Mouse (Mus musculus) lung, adult 18-20 months (tissue): Measurements from ENCODE around the gene S1pr5.
"Not testable (repeated sequence)": the region's sequence is repeated elsewhere in the genome, so short reads cannot be mapped to it uniquely, and the experiment has no call there.

ENCODE experiments used
- DNase-seq, 2 experiments: peaks; one replicate each; pipeline ENCODE4 v3.0.0; 2022; ENCODE audit warnings: mixed read lengths in 2 of 2

The S1pr5 gene

GRCm38 (mm10) chr9:21235341-21235740 lies 12.9 kb downstream of the S1pr5 start:
- DNase-seq: peak in 1 of 2 experiments; percentile 24

DNA sequence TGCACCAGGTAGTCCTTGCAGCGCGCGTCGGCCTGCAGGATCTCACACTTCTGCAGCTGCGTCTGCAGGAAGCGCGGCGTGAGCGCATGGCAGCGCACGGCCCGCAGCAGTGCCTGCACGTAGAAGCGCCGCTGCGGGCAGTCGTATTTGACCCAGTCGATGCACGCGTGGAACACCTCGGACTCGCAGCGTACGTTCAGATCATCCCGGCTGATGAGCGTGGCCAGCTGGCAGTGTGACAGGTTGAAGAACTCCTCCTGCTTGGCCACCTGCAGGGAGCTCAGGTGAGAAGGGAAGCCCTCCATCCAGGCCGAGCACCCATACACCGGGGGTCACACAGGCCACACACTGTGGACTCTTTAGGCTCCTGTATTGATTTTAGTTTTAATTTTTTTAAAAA lies 14.4 kb downstream of the S1pr5 start:
- DNase-seq: no peak

DNA sequence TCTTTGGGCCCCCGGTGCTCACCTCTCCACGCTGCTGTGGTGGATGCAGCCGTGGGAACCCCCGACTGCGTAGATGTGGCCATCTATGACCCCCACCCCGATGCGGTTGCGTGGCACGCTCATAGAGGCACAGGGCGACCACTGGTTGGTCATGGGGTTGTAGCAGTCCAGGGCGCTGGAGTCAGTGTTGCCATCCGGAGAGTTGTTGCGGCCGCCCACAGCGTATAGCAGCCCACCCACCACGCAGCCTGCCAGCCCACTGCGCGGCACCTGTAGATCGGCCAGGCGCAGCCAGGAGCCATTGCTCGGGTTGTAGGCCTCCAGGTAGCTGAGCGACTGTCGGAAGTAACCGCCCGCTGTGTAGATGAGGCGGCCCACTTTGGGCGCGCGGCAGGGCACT lies 14.9 kb downstream of the S1pr5 start:
- DNase-seq: no peak

GRCm38 (mm10) chr9:21232867-21233266 lies 15.4 kb downstream of the S1pr5 start:
- DNase-seq: no peak

- no peak for DNase-seq
These were observed 16.7 kb downstream of the S1pr5 start for GRCm38 (mm10) chr9:21231551-21231950.

DNA sequence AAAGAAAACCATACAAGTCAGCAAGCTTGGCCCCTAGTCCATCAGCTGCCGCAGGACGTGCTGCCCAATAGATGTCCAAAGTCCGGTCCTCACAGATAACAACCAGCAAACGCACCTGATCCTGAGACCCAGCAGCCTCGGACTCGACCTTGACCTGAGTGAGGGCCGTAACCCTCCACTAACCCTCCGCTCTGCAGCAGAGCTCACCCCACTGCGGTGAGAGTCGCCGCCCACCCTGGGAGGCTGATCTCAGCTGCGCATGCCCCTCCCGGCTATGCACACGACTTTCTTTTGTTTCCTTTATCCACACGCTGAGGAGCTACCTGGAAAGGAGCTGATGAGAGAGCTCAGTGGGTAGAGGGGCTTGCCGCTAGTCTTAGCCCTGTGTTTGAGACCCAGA lies 20.9 kb downstream of the S1pr5 start:
- no peak for DNase-seq

DNA sequence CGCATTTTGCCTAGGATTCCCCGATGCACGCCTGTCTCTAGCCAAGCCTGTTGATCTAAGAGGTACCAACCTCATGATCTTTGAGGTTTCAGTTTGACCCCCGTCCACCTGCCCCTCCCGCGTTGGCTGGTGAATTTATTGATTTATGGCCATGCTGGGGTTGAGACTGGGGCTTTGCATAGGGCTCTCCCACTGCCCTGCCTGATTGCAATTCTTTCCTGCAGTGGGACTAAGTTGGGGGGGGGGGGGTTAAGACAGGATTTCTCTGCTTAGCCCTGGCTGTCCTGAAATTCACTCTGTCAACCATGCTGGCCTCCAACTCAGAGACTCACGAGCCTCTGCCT lies 22.9 kb downstream of the S1pr5 start:
- DNase-seq: no peak

- DNase-seq: peak in 1 of 2 experiments; percentile 53
These were observed 23.4 kb downstream of the S1pr5 start for GRCm38 (mm10) chr9:21224576-21225414.

DNA sequence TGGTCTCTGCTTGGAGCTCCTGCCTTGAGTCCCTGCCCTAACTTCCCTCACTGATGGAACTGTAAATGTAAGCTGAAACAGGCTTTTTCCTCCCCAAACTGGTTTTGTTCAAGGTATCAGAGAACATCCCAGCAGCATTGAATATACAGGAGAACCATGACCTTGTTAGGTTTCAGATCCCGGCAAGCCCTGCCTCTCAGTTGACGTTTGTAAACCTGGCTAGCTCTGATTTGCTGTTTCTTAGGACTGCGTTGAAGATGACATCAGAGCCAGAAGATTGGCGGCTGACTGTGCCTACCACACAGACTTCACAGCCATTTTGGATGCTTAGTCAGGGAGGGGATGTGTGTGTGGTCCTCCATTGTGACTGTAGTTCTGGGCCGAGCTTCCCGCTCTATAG lies 24.3 kb downstream of the S1pr5 start:
- no peak for DNase-seq

GRCm38 (mm10) chr9:21223490-21223889 lies 24.8 kb downstream of the S1pr5 start:
- DNase-seq: not testable (repeated sequence)

DNA sequence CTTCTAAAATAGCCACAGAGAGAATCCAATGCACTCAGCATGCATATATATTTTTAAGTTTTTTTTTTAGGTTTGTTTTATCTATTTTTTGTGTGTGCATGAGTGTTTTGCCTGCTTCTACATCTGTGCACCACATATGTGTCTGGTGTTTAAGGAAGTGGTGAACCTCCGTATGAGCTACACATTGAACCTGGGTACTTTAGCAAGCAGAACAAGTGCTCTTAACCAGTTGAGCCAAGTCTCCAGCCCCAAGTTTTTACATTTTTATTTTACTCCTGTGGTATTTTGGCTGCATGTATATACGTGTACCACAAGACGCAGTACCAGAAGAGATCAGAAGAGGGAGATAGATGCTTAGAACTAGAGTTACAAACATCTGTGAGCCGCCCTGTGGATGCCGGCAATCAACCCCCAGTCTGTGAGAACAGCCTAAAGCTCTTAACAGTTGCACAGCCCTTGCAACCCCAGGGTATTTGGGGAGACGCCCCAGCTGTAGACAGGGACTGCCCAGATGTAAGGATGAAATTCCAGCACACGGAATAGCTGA lies 26.8 kb downstream of the S1pr5 start:
- DNase-seq: peak in 1 of 2 experiments; percentile 44

GRCm38 (mm10) chr9:21220490-21221382 lies 27.5 kb downstream of the S1pr5 start:
- peak; percentile 94 to 96 for DNase-seq

DNA sequence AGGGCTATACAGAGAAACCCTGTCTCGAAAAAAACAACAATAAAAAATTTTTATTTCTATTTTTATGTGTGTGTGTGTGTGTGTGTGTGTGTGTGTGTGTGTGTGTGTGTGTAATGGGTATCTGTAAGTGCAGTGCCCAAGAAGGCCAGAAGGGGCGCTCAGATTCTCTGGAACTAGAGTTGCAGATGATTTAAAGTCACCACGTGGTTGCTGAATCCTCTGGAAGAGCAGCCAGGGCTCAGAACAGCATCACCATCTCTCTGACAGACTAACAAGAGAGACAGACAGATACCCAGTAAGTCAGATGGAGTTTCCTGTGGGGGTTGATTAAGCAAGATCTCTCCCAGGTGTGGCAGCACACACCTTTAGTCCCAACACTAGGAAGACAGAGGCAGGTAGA lies 28.4 kb downstream of the S1pr5 start:
- no peak for DNase-seq

DNA sequence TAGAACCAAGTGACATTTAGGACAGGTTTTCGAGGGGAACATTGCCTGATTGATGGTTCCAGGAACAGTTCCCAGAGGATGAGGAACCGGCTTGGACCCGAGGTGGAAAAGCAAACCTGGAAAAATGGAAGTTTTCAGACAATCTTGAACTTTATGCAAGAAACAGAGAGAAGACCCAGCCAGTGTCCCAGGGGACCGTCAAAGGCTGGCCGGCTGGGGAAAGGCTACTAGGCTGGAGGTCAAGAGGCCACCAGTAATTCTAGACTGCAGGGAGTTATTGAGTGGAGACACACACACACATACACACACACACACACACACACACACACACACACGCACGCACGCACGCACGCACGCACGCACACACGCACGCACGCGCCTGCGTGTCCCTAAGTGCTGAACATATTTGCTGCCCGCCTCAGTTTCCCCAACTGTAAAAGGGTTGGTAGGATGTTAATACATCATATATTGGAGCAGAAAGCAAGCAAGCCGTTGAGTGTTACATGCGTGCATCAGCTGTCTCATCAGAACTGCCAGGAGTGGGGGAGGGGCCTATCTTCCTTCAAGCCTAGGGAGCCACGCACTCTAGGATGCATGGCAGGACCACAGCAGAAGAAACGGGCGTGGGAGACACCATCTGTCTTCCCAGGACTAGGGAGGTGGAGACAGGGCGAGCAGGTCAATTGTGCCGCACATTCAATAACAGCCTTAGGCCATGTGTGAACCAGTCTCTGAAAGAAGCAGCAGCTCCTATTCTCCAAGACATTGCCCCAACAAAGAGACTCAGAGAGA lies 32.0 kb downstream of the S1pr5 start:
- DNase-seq: no peak

DNA sequence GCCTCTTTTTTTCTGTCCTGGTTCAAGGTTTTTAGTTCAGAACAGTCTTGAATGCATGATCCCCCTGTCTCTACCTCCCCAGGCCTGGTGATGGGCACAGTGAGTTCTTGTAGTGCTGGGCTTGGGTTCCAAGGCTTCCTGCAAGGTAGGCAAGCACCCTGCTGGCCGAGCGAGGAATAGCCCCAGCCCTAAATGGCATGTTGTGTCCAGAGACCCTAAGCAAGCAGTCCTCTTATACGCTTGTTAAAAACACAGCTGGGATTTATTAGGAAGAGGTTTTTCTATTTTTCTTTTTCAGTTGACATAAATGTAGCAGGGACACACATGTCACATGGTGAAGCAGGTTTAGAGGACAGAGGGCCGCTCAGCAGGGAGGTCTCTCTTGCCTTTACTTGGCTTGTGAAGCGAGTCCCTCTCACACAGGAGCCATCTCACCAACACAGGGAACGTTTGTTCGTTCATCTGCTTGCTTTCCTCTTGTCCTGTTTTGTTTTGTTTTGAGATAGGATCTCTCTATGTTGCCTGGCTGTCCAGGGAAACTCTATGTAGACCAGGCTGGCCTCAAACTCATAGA lies 34.5 kb downstream of the S1pr5 start:
- no peak for DNase-seq

GRCm38 (mm10) chr9:21211624-21212023 lies 36.6 kb downstream of the S1pr5 start:
- no peak for DNase-seq

DNA sequence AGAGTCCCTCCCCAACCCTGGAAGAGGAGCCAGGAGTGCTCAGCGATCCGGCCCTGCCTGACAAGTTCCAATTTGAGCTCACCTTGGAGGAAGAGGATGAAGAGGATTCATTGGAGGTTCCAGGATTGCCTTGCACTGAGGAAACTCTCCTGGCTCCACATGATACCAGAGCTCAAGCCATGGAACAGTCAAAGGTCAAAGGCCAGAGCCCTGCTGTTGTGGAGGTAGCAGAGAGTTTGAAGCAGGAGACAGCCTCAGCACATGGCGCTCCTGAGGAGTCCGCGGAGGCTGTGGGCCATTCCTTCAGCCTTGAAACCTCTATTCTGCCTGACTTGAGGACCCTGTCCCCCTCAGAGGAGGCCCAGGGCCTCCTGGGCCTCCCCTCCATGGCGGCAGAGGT lies 37.4 kb downstream of the S1pr5 start:
- no peak for DNase-seq

GRCm38 (mm10) chr9:21208626-21209025 lies 39.6 kb downstream of the S1pr5 start:
- no peak for DNase-seq

DNA sequence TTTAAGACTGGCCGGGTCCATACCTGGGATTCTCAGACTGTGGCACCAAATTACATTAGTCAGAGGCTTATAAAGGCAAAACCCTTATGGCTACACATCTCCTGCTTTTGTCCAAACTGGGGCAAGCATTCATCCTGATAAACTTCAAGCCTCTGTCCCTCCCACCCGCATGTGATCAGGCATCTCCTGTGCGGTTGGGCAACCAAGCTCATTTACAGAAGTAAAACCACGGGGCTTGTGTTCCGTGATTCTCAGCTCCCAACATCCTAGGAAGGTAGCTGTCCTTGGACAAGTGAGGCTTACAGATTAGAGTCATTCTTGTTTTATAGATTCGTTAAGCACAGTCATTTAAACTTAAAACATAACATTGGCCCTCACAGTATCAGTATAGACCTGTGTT lies 41.4 kb downstream of the S1pr5 start:
- DNase-seq: no peak

- DNase-seq: no peak
These were observed 43.5 kb downstream of the S1pr5 start for GRCm38 (mm10) chr9:21204528-21205272.

GRCm38 (mm10) chr9:21204156-21204527 lies 44.1 kb downstream of the S1pr5 start:
- DNase-seq: no peak

DNA sequence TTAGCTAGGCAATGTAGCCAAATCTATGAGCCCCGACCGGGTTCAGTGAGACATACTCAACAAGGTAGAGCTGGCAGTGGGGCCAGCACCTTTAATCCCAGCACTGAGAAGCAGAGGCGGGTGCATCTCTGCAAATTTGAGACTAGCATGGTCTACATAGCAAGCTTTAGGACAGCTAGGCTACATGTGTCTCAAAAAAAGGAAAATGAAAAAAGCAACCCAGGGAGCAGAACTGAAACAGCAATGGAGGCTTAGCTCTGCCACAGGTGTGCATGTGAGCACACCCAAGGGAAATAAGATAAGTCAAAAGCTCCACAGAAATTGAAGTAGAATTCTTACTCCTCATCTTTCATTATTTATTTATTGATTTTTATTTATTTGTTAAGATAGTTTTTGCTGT lies 49.3 kb downstream of the S1pr5 start:
- no peak for DNase-seq
